Mouse (Mus musculus) ES-E14 (cell line): ENCODE measurements around the gene Upf1.

Experiments
- MAFK ChIP-seq: IDR thresholded peaks from 2 replicates; pipeline ENCODE4 v1.6.1; 2014; ENCODE audit warnings: mild to moderate bottlenecking, low read depth, low read length, inconsistent platforms; ENCODE audit not compliant: insufficient read depth
- ZC3H11A ChIP-seq: IDR thresholded peaks from 2 replicates; pipeline ENCODE4 v1.6.1; 2012; ENCODE audit warnings: low read depth, mild to moderate bottlenecking, inconsistent platforms, low read length, borderline replicate concordance

DNA sequence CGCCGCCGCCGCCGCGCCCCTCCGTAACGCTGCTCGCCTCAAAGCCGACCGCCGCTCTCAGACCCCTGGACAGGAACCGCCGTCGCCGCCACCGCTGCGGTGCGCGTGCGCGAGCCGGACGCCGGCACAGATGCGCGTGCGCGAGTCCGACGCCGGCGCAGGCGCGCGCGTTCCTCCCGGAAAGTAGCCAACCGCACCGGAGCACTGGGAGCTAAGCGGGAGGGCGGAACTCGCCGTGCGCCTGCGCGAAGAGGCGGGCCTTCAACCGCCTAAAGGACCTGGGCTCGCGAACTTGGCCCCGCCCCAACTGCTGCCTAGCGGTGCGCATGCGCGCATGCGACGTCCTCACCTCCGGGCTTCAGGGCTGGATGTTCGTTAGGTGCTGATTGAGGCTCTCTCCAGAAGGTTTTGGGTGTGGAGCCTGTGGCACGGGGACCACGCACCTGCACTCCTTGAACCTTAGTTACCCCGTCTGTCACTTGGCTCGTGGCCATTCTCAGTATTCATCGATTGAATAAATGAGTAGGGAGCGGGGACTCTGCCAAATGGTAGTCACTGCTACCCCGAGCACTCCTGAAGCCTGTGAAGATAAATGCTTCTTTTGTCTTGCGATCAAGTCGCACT, at the start of gene Upf1:
- no peak for TF ChIP-seq ZC3H11A
- TF ChIP-seq MAFK, result no peak
